Mouse (Mus musculus) kidney, embryonic 14.5 days (tissue): ENCODE data around the gene Ppip5k1. TPM values are rescaled to one million over a fixed set of nuclear protein-coding genes. Genes with fewer than 3 reads are reported as not detected.

Experiments
- ATAC-seq: fragments of 200-750 bp; cut with Nextera tagmentation; 2 replicates; pipeline ENCODE4 v1.8.0; 2017; ENCODE audit warnings: moderate number of reproducible peaks, mild to moderate bottlenecking, moderate TSS enrichment, moderate library complexity; ENCODE audit not compliant: low FRiP score, low TSS enrichment
- H3K27ac ChIP-seq: fragments of 300-500 bp; sonication (generic); 2 replicates; pipeline ENCODE4 v1.5.1; 2014; ENCODE audit warnings: low read depth, mild to moderate bottlenecking, low read length, moderate library complexity, mixed read lengths
- H3K27me3 ChIP-seq: fragments of 300-500 bp; sonication (generic); 2 replicates; pipeline ENCODE4 v1.6.1; 2014; ENCODE audit warnings: mild to moderate bottlenecking, low read length; ENCODE audit not compliant: control insufficient read depth, insufficient read depth
- H3K36me3 ChIP-seq: fragments of 300-500 bp; sonication (generic); 2 replicates; pipeline ENCODE4 v1.6.1; 2014; ENCODE audit warnings: low read length, mixed read lengths; ENCODE audit not compliant: control insufficient read depth, insufficient read depth
- H3K4me1 ChIP-seq: fragments of 300-500 bp; sonication (generic); 2 replicates; pipeline ENCODE4 v1.6.1; 2014; ENCODE audit warnings: low read length, mixed read lengths; ENCODE audit not compliant: control insufficient read depth, insufficient read depth
- H3K4me2 ChIP-seq: fragments of 300-500 bp; sonication (generic); replicated peaks from 2 replicates; pipeline ENCODE4 v1.6.1; 2014; ENCODE audit warnings: low read depth, mild to moderate bottlenecking, low read length
- H3K4me3 ChIP-seq: fragments of 300-500 bp; sonication (generic); 2 replicates; pipeline ENCODE4 v1.5.1; 2014; ENCODE audit warnings: mild to moderate bottlenecking, low read length
- H3K9ac ChIP-seq: fragments of 300-500 bp; sonication (generic); 2 replicates; pipeline ENCODE4 v1.6.1; 2014; ENCODE audit warnings: low read depth, mild to moderate bottlenecking, low read length, moderate library complexity
- H3K9me3 ChIP-seq: fragments of 300-500 bp; sonication (generic); 2 replicates; pipeline ENCODE4 v1.6.1; 2016; ENCODE audit warnings: low read length; ENCODE audit not compliant: control insufficient read depth
- WGBS: fragments of 180-500 bp; shearing (Covaris S2); extraction: QIAGEN DNeasy Blood & Tissue Kit; methylation state at CpG from one replicate; pipeline ENCODE4 v1.1.7; 2014; 5-methylcytosine and 5-hydroxymethylcytosine counted together
- polyA plus RNA-seq: library from polyadenylated mRNA; unstranded; fragments of >200 nt; fragmentation: Nextera tagmentation; extraction: Ambion mirVana; gene quantifications from 2 replicates; pipeline ENCODE4 v1.2.1, GENCODE M21; 2014

Gene Ppip5k1
- polyA plus RNA-seq, 1 experiment from 2014 or later = 13.3 TPM

- ATAC-seq = no peak
- Histone ChIP-seq H3K9me3 (no peaks in the 10 kb centered on the region), H3K27me3 (no peaks in the 10 kb centered on the region), H3K4me1 (no peaks in the 10 kb centered on the region), H3K36me3 (no peaks in the 10 kb centered on the region; the same call in 1 of the 2 replicates), H3K9ac (no peak overlapping the region), H3K4me3 (no peak overlapping the region), H3K4me2 (no peak overlapping the region), H3K27ac (no peak overlapping the region)
- 92% methylated on average over 10 of the region's 10 CpGs for WGBS
Observed at GRCm38 (mm10) chr2:121323041-121323440, 32.2 kb downstream of the Ppip5k1 start.

- no peak for ATAC-seq
- Histone ChIP-seq H3K27me3 (no peaks in the 10 kb centered on the region), H3K9me3 (no peaks in the 10 kb centered on the region), H3K27ac (no peak overlapping the region), H3K9ac (no peak overlapping the region), H3K4me3 (no peak overlapping the region), H3K4me2 (no peak overlapping the region), H3K4me1 (no peaks in the 10 kb centered on the region), H3K36me3 (no peaks in the 10 kb centered on the region; the same call in 1 of the 2 replicates)
- 68% methylated on average over 8 of the region's 8 CpGs for WGBS
Observed at GRCm38 (mm10) chr2:121316278-121316677, 38.9 kb downstream of the Ppip5k1 start.

- 3% methylated on average over 5 of the region's 5 CpGs for WGBS
Observed at GRCm38 (mm10) chr2:121308997-121309416, 46.2 kb downstream of the Ppip5k1 start.

GRCm38 (mm10) chr2:121300036-121300435 is 55.2 kb downstream of the Ppip5k1 start:
- H3K4me2 ChIP-seq = no peak overlapping the region
- H3K36me3 ChIP-seq = peaks cover 12% of the 10 kb centered on the region; the same call in 1 of the 2 replicates
- 80% methylated on average over 10 of the region's 10 CpGs for WGBS
- ATAC-seq = no peak
- H3K27me3 ChIP-seq = peaks cover 11% of the 10 kb centered on the region
- peaks cover 18% of the 10 kb centered on the region for H3K4me1 ChIP-seq
- H3K27ac ChIP-seq = no peak overlapping the region
- H3K9ac ChIP-seq = no peak overlapping the region
- H3K4me3 ChIP-seq = no peak overlapping the region
- H3K9me3 ChIP-seq = no peaks in the 10 kb centered on the region

More at GRCm38 (mm10) chr2:121308997-121309416, 46.2 kb downstream of the Ppip5k1 start:
- Histone ChIP-seq H3K9me3 (no peaks in the 10 kb centered on the region), H3K4me1 (peaks cover 12% of the 10 kb centered on the region), H3K4me3 (no peak overlapping the region; the same call in 1 of the 2 replicates), H3K4me2 (peak overlapping the region; percentile 38), H3K27ac (peak overlapping the region; percentile 47; the same call in 1 of the 2 replicates), H3K27me3 (no peaks in the 10 kb centered on the region), H3K9ac (no peak overlapping the region), H3K36me3 (no peaks in the 10 kb centered on the region)
- peak; percentile 71 for ATAC-seq

GRCm38 (mm10) chr2:121299471-121299870 is 55.7 kb downstream of the Ppip5k1 start:
- Histone ChIP-seq H3K4me2 (no peak overlapping the region), H3K4me3 (no peak overlapping the region), H3K27ac (no peak overlapping the region), H3K9me3 (no peaks in the 10 kb centered on the region), H3K9ac (no peak overlapping the region), H3K4me1 (peaks cover 24% of the 10 kb centered on the region), H3K36me3 (peaks cover 12% of the 10 kb centered on the region; the same call in 1 of the 2 replicates), H3K27me3 (peaks cover 11% of the 10 kb centered on the region)
- no peak for ATAC-seq
- 87% methylated on average over 17 of the region's 17 CpGs for WGBS

GRCm38 (mm10) chr2:121298131-121298530 is 57.1 kb downstream of the Ppip5k1 start:
- Histone ChIP-seq H3K27me3 (peaks cover 11% of the 10 kb centered on the region), H3K9ac (no peak overlapping the region), H3K9me3 (no peaks in the 10 kb centered on the region), H3K4me1 (peaks cover 31% of the 10 kb centered on the region), H3K27ac (no peak overlapping the region), H3K4me3 (no peak overlapping the region), H3K36me3 (peaks cover 12% of the 10 kb centered on the region; the same call in 1 of the 2 replicates), H3K4me2 (no peak overlapping the region)
- 13% methylated on average over 8 of the region's 8 CpGs for WGBS
- ATAC-seq = no peak

GRCm38 (mm10) chr2:121297701-121298100 is 57.5 kb downstream of the Ppip5k1 start:
- Histone ChIP-seq H3K4me1 (peaks cover 31% of the 10 kb centered on the region), H3K27ac (no peak overlapping the region), H3K9ac (no peak overlapping the region), H3K4me2 (no peak overlapping the region), H3K4me3 (no peak overlapping the region), H3K36me3 (peaks cover 11% of the 10 kb centered on the region; the same call in 1 of the 2 replicates), H3K9me3 (no peaks in the 10 kb centered on the region), H3K27me3 (peaks cover 11% of the 10 kb centered on the region)
- ATAC-seq = no peak
- 10% methylated on average over 9 of the region's 9 CpGs for WGBS

GRCm38 (mm10) chr2:121296754-121297231 is 58.4 kb downstream of the Ppip5k1 start:
- Histone ChIP-seq H3K9ac (no peak overlapping the region), H3K4me1 (peaks cover 31% of the 10 kb centered on the region)

More at GRCm38 (mm10) chr2:121296754-121297231, 58.4 kb downstream of the Ppip5k1 start:
- no peaks in the 10 kb centered on the region for H3K9me3 ChIP-seq
- no peak overlapping the region for H3K27ac ChIP-seq
- WGBS = 15% methylated on average over 6 of the region's 6 CpGs
- H3K36me3 ChIP-seq = peaks cover 9% of the 10 kb centered on the region; the same call in 1 of the 2 replicates
- H3K27me3 ChIP-seq = peaks cover 11% of the 10 kb centered on the region
- ATAC-seq = no peak
- peak overlapping the region; percentile 64 for H3K4me2 ChIP-seq
- peak overlapping the region; percentile 46 for H3K4me3 ChIP-seq
